Mouse (Mus musculus): ENCODE measurements around the gene Cdc6. TPM values are rescaled to one million over a fixed set of nuclear protein-coding genes. Genes with fewer than 3 reads are reported as not detected.

Cdc6 gene
- polyA plus RNA-seq, 1 experiment from 2014 or later = 7.0 TPM

DNA sequence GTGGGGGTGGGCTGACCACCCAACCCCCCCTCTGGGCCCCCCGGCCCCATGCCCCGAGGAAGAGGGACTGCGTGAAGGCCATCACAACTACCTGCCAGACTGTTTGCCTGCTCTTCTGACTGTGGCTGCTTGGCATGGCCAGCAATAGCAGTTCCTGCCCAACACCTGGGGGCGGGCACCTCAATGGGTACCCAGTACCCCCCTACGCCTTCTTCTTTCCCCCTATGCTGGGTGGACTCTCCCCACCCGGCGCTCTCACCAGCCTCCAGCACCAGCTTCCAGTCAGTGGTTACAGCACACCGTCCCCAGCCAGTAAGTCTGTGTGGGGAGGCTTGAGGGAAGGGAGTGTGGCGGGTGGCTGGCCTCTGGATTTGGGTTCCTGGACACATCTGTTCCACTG lies 42.9 kb downstream of the Cdc6 start:
- Histone ChIP-seq H3K36me3 (ENCODE audit: control insufficient read depth, insufficient read depth, low read length) (no peaks in the 10 kb centered on the region), H3K9ac (ENCODE audit: low read length) (no peak overlapping the region), H3K4me2 (replicated peaks; ENCODE audit: low read depth) (no peak overlapping the region), H3K9me3 (ENCODE audit: control insufficient read depth, low read length) (no peaks in the 10 kb centered on the region), H3K4me1 (replicated peaks; ENCODE audit: control insufficient read depth, insufficient read depth) (peaks cover 37% of the 10 kb centered on the region), H3K4me3 (ENCODE audit: low read depth, low read length) (no peak overlapping the region), H3K27me3 (ENCODE audit: control insufficient read depth, insufficient read depth, low read length) (no peaks in the 10 kb centered on the region), H3K27ac (replicated peaks) (peak overlapping the region; percentile 92)
- DNase-seq (ENCODE audit: low spot score) (no peak), ATAC-seq (ENCODE audit: low FRiP score, low TSS enrichment) (no peak)
- no peak for TF ChIP-seq EP300 (optimal IDR thresholded peaks at IDR 0.05)
- no peak for TF ChIP-seq CTCF (IDR thresholded peaks at IDR 0.05; ENCODE audit: low read depth)
- WGBS = 77% methylated on average over 9 of the region's 9 CpGs

DNA sequence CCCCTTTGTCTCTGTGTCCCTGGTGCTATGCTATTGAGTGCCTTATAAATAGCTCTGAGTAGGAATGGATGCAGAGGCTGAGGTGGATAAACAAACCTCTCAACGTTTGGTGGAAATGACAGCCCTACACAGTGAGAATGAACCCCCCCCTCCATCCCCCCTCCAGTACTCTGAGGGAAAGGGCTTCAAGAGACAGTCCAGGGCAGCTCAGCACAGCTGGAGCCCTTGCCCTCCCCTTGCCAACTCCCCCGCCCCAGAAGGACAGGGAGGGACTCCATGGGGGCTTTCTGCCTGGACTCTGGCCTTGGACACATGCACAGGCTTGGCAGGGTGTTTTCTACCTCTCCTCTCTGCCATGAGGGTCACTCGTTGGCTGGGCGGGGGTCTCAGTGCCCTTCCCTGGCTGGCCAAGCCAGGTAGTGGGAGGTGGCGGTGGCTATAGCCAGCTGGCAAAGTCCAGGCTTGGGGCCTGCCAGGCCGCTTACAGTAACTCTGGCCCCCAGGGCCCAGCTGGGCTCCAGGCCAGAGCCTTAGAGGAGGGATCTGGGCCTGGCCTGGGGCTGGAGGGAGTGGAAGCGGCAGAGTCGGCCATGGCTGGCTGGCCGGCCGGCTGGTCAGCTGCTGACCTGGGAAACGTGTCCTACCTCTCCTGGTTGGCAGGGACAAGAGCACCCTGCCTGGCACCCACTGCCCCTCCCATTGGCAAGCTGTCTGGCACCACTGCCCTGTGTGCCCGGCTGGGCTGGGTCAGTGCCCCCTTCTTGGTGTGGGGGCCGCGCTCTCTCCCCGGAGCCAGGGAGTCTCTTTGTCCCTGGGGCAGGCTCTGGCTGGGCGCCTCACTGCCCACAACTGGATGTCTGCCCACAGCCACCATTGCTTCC lies 43.7 kb downstream of the Cdc6 start:
- no peaks in the 10 kb centered on the region for H3K9me3 ChIP-seq (ENCODE audit: control insufficient read depth, low read length)
- peak overlapping the region; percentile 32 for H3K4me2 ChIP-seq (replicated peaks; ENCODE audit: low read depth)
- no peak overlapping the region for H3K4me3 ChIP-seq (ENCODE audit: low read depth, low read length)
- peak; percentile 21; the same call in 1 of the 2 replicates for ATAC-seq (ENCODE audit: low FRiP score, low TSS enrichment)
- no peaks in the 10 kb centered on the region for H3K36me3 ChIP-seq (ENCODE audit: control insufficient read depth, insufficient read depth, low read length)
- 47% methylated on average over 14 of the region's 16 CpGs for WGBS
- H3K9ac ChIP-seq (ENCODE audit: low read length) = peak overlapping the region; percentile 54
- no peaks in the 10 kb centered on the region for H3K27me3 ChIP-seq (ENCODE audit: control insufficient read depth, insufficient read depth, low read length)
- peaks cover 34% of the 10 kb centered on the region; the same call in 1 of the 2 replicates for H3K4me1 ChIP-seq (replicated peaks; ENCODE audit: control insufficient read depth, insufficient read depth)
- TF ChIP-seq CTCF (IDR thresholded peaks at IDR 0.05; ENCODE audit: low read depth) (no peak), EP300 (optimal IDR thresholded peaks at IDR 0.05) (no peak)
- DNase-seq (ENCODE audit: low spot score) = peak; percentile 74
- peak overlapping the region; percentile 92 for H3K27ac ChIP-seq (replicated peaks)

DNA sequence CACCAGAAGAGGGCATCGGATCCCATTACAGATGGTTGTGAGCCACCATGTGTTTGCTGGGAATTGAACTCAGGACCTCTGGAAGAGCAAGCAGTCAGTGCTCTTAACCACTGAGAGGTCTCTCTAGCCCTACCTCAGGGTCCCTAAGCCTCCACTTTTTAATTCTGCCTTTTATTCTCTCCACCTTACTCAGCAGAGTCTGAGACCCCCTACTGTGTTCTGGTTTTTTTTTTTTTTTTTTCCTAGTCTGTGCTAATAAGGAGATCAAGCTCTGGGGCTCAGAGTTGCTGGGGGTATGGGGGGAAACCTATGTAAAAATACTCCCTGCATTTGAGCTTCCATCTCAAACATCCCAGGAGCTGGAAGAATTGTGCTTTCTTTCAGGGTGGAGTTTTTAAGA lies 44.5 kb downstream of the Cdc6 start:
- DNase-seq (ENCODE audit: low spot score) (no peak), ATAC-seq (ENCODE audit: low FRiP score, low TSS enrichment) (no peak)
- no peak overlapping the region for H3K4me3 ChIP-seq (ENCODE audit: low read depth, low read length)
- H3K9ac ChIP-seq (ENCODE audit: low read length) = no peak overlapping the region
- no peak overlapping the region for H3K4me2 ChIP-seq (replicated peaks; ENCODE audit: low read depth)
- no peaks in the 10 kb centered on the region for H3K9me3 ChIP-seq (ENCODE audit: control insufficient read depth, low read length)
- H3K27me3 ChIP-seq (ENCODE audit: control insufficient read depth, insufficient read depth, low read length) = no peaks in the 10 kb centered on the region
- H3K4me1 ChIP-seq (replicated peaks; ENCODE audit: control insufficient read depth, insufficient read depth) = peaks cover 34% of the 10 kb centered on the region; the same call in 1 of the 2 replicates
- no peaks in the 10 kb centered on the region for H3K36me3 ChIP-seq (ENCODE audit: control insufficient read depth, insufficient read depth, low read length)
- no peak for TF ChIP-seq CTCF (IDR thresholded peaks at IDR 0.05; ENCODE audit: low read depth)
- no peak for TF ChIP-seq EP300 (optimal IDR thresholded peaks at IDR 0.05)
- H3K27ac ChIP-seq (replicated peaks) = peak overlapping the region; percentile 69
- 65% methylated on average over 1 of the region's 1 CpGs for WGBS

DNA sequence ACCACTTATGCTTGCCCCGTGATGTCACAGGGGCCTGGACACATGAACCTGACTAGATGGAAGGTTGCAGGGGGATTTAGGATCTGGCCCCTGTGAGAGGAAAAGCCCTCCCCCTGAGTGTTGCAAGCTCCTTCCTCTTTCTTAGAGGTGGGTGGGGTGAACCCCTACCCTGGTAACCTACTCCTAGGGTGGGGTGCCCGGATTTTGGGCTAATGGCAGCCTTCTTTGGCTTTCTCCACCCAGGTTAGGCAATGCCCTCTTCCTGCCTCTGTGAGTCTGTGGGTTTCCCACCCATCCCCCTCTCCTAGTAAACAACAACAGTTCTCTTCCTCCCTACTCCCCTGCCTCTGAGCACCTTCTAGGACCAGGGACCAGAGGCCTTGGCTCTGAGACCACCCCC lies 45.1 kb downstream of the Cdc6 start:
- no peaks in the 10 kb centered on the region for H3K9me3 ChIP-seq (ENCODE audit: control insufficient read depth, low read length)
- H3K4me3 ChIP-seq (ENCODE audit: low read depth, low read length) = no peak overlapping the region
- H3K9ac ChIP-seq (ENCODE audit: low read length) = no peak overlapping the region
- no peak overlapping the region for H3K4me2 ChIP-seq (replicated peaks; ENCODE audit: low read depth)
- no peaks in the 10 kb centered on the region for H3K36me3 ChIP-seq (ENCODE audit: control insufficient read depth, insufficient read depth, low read length)
- peaks cover 34% of the 10 kb centered on the region; the same call in 1 of the 2 replicates for H3K4me1 ChIP-seq (replicated peaks; ENCODE audit: control insufficient read depth, insufficient read depth)
- H3K27me3 ChIP-seq (ENCODE audit: control insufficient read depth, insufficient read depth, low read length) = no peaks in the 10 kb centered on the region
- H3K27ac ChIP-seq (replicated peaks) = peak overlapping the region; percentile 69
- ATAC-seq (ENCODE audit: low FRiP score, low TSS enrichment) (no peak), DNase-seq (ENCODE audit: low spot score) (no peak)
- TF ChIP-seq CTCF (IDR thresholded peaks at IDR 0.05; ENCODE audit: low read depth) (no peak), EP300 (optimal IDR thresholded peaks at IDR 0.05) (no peak)
- WGBS = 41% methylated on average over 2 of the region's 2 CpGs

DNA sequence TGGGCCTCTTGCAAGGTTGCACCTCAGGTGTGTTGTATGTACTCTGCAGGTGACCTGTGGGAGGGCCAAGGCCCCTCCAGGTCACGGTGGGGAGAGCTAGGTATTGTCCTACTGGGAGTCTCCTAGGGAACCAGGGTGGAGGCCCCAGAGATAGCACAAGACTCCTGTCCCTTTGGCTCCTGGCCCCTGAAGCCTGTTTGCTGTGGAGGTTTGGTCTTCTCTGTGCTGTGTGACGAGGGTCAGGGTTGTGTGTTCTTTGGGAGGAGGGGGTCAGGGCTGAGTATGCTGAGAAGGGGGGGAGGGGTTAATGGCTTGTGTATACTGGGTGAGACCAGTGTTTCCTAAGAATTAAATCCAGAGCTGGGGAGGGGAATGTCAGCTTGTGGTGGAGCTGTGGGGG lies 45.8 kb downstream of the Cdc6 start:
- ATAC-seq (ENCODE audit: low FRiP score, low TSS enrichment) (peak; percentile 87), DNase-seq (ENCODE audit: low spot score) (peak; percentile 87)
- H3K9me3 ChIP-seq (ENCODE audit: control insufficient read depth, low read length) = no peaks in the 10 kb centered on the region
- H3K27me3 ChIP-seq (ENCODE audit: control insufficient read depth, insufficient read depth, low read length) = no peaks in the 10 kb centered on the region
- WGBS = 18% methylated on average over 2 of the region's 2 CpGs
- peak overlapping the region; percentile 83; the same call in 1 of the 2 replicates for H3K27ac ChIP-seq (replicated peaks)
- no peak for TF ChIP-seq EP300 (optimal IDR thresholded peaks at IDR 0.05)
- no peak for TF ChIP-seq CTCF (IDR thresholded peaks at IDR 0.05; ENCODE audit: low read depth)
- H3K9ac ChIP-seq (ENCODE audit: low read length) = no peak overlapping the region
- H3K4me3 ChIP-seq (ENCODE audit: low read depth, low read length) = no peak overlapping the region
- H3K4me2 ChIP-seq (replicated peaks; ENCODE audit: low read depth) = no peak overlapping the region
- H3K4me1 ChIP-seq (replicated peaks; ENCODE audit: control insufficient read depth, insufficient read depth) = peaks cover 34% of the 10 kb centered on the region; the same call in 1 of the 2 replicates
- H3K36me3 ChIP-seq (ENCODE audit: control insufficient read depth, insufficient read depth, low read length) = no peaks in the 10 kb centered on the region

DNA sequence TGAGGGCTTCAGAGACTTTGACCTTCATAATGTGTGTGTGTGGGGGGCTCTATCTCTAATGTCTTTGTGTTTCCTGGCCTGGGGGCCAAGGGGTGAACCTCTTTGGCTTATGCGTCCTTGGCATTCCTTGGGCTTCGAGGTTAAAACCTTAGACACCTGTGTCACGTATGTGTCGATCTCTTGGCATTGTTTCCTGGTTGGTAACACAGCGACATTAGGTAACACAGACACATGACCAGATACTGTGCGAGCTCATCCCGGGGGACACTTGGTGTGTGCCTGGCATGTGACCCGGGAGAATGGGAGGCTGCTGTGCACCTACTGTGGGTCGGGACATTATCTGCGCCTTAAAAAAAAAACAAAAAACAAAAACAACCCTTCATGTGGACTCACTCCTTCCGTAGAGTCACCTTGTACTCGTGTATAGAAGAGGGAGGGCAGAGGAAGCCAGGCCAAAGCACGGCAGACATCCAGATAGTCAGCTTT lies 46.3 kb downstream of the Cdc6 start:
- H3K4me3 ChIP-seq (ENCODE audit: low read depth, low read length) = no peak overlapping the region
- no peak for DNase-seq (ENCODE audit: low spot score)

More for the DNA sequence above, 46.3 kb downstream of the Cdc6 start:
- H3K4me1 ChIP-seq (replicated peaks; ENCODE audit: control insufficient read depth, insufficient read depth) = peaks cover 34% of the 10 kb centered on the region; the same call in 1 of the 2 replicates
- no peaks in the 10 kb centered on the region for H3K9me3 ChIP-seq (ENCODE audit: control insufficient read depth, low read length)
- H3K27me3 ChIP-seq (ENCODE audit: control insufficient read depth, insufficient read depth, low read length) = no peaks in the 10 kb centered on the region
- TF ChIP-seq CTCF (IDR thresholded peaks at IDR 0.05; ENCODE audit: low read depth) = no peak
- no peak for TF ChIP-seq EP300 (optimal IDR thresholded peaks at IDR 0.05)
- no peaks in the 10 kb centered on the region for H3K36me3 ChIP-seq (ENCODE audit: control insufficient read depth, insufficient read depth, low read length)
- H3K27ac ChIP-seq (replicated peaks) = peak overlapping the region; percentile 83
- 16% methylated on average over 13 of the region's 13 CpGs for WGBS
- H3K9ac ChIP-seq (ENCODE audit: low read length) = no peak overlapping the region
- no peak for ATAC-seq (ENCODE audit: low FRiP score, low TSS enrichment)
- H3K4me2 ChIP-seq (replicated peaks; ENCODE audit: low read depth) = peak overlapping the region; percentile 41
